Mouse (Mus musculus) liver, adult 2 months (tissue): ENCODE results near the gene B020031M17Rik. TPM values are rescaled to one million over a fixed set of nuclear protein-coding genes. Genes with fewer than 3 reads are reported as not detected.
A peak's percentile ranks its signal among the peaks of the same experiment; 100 is the strongest.
"Not testable (repeated sequence)": the region's sequence is repeated elsewhere in the genome, so short reads cannot be mapped to it uniquely, and the experiment has no call there.

Source experiments
- DNase-seq: peaks from one replicate; pipeline ENCODE4 v3.0.0-alpha.2; 2011; ENCODE audit warnings: low read depth, low spot score; ENCODE audit errors: extremely low read depth
- H3K27ac ChIP-seq: fragments of 200-500 bp; replicated peaks from 2 replicates; pipeline ENCODE4 v1.5.1; 2012; ENCODE audit warnings: low read depth, mild to moderate bottlenecking, control low read depth, inconsistent platforms, low read length; ENCODE audit not compliant: insufficient read depth
- H3K27me3 ChIP-seq: fragments of 200-500 bp; 2 replicates; pipeline ENCODE4 v1.6.1; 2012; ENCODE audit warnings: mild to moderate bottlenecking, moderate library complexity, low read length, inconsistent platforms; ENCODE audit not compliant: control insufficient read depth, insufficient read depth
- H3K36me3 ChIP-seq: fragments of 200-500 bp; 2 replicates; pipeline ENCODE4 v1.6.1; 2012; ENCODE audit warnings: low read length, inconsistent platforms; ENCODE audit not compliant: control insufficient read depth, insufficient read depth
- H3K4me1 ChIP-seq: fragments of 200-500 bp; 2 replicates; pipeline ENCODE4 v1.6.1; 2011; ENCODE audit warnings: low read length; ENCODE audit not compliant: control insufficient read depth, insufficient read depth
- H3K4me3 ChIP-seq: fragments of 200-500 bp; 2 replicates; pipeline ENCODE4 v1.5.1; 2011; ENCODE audit warnings: low read depth, mild to moderate bottlenecking, control low read depth, low read length, moderate library complexity; ENCODE audit not compliant: insufficient read depth
- H3K79me2 ChIP-seq: fragments of 200-500 bp; 2 replicates; pipeline ENCODE4 v1.6.1; 2012; ENCODE audit warnings: inconsistent platforms, mild to moderate bottlenecking, low read length, moderate library complexity; ENCODE audit not compliant: control insufficient read depth, insufficient read depth
- H3K9ac ChIP-seq: fragments of 200-500 bp; 2 replicates; pipeline ENCODE4 v1.6.1; 2012; ENCODE audit warnings: low read depth, mild to moderate bottlenecking, control low read depth, inconsistent platforms, low read length
- WGBS: fragments of 180-500 bp; shearing (Covaris S2); methylation state at CpG from one replicate; pipeline ENCODE4 v1.1.7; 2018; 5-methylcytosine and 5-hydroxymethylcytosine counted together
- polyA plus RNA-seq: library from polyadenylated mRNA; depleted of rRNA; stranded (reverse); fragments of >200 nt; gene quantifications from 2 replicates; pipeline ENCODE4 v1.2.3, GENCODE M21; 2012; rRNA removed
- total RNA-seq: library from RNA; depleted of rRNA; stranded (reverse); fragments of >200 nt; gene quantifications from 2 replicates; pipeline ENCODE4 v1.2.3, GENCODE M21; 2014; rRNA removed

Gene B020031M17Rik
- total RNA-seq (not detected in 2 replicates), polyA plus RNA-seq (not detected in 2 replicates)

- H3K4me3 ChIP-seq, H3K79me2 ChIP-seq, H3K27ac ChIP-seq, H3K4me1 ChIP-seq, H3K27me3 ChIP-seq, H3K9ac ChIP-seq, DNase-seq, H3K36me3 ChIP-seq: not testable (repeated sequence)
- WGBS: 78% methylated on average over 4 of the region's 6 CpGs
Measured at GRCm38 (mm10) chr13:119950706-119951105, at the start of gene B020031M17Rik. Gene B020031M17Rik, minus strand, starts transcription at chr13:119950806.

DNA sequence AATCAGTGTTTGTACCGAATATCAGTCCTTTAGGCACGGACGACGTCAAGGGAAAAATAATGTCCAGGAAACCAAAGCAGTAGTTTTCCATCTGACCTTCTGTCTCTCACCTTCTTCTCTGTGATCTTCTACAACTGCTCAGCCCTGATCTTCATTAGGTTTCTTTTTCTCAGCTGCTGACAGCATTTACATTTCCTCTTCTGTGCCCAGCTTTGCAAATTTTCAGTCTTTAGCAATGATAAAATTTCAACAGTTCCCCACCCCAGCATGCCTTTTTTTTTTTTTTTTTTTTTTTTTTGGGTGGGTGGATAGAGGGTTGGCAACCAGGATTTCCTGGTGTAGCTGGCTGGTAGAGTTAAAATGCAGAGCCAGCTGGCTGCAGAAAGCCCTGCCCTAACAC is 48.6 kb upstream of the B020031M17Rik start:
- not testable (repeated sequence) for H3K27ac ChIP-seq, H3K27me3 ChIP-seq, H3K79me2 ChIP-seq, DNase-seq, H3K9ac ChIP-seq, H3K4me3 ChIP-seq, H3K4me1 ChIP-seq, H3K36me3 ChIP-seq
- no CpG with 5 or more reads among the region's 4 CpGs for WGBS

DNA sequence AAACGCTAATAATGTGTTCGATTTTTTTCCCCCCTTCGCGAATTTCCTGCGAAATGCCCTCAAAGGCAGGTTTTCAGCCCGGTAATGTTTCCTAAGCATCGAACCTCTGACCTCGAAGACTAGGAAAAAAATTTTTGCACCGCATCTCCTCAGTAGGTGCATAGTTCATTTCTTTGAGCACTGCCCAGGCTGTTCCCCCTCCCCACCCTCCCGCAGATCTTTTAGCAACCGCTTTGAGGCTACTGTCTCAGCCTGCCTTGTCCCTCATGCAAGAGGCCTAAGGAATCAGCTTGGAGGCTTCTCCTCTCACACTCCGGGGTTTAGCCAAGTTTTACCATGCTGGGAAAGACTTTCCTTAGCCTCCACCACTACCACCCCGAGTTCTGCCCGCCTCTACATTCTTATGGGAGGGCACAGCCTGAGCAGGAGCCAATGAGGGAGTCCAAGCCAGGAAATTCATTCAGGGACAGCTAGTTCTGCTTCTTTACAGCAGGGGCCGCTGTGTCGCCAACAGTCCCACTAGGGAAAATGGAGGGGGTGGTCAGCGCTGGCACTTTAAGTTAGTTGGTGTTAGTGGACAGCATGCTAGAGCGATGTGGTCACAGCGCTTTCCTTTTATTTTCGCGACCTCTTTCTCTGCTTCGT is 48.0 kb upstream of the B020031M17Rik start:
- H3K27ac ChIP-seq, H3K4me3 ChIP-seq, DNase-seq, H3K79me2 ChIP-seq, H3K36me3 ChIP-seq, H3K27me3 ChIP-seq, H3K9ac ChIP-seq, H3K4me1 ChIP-seq: not testable (repeated sequence)
- WGBS: no CpG with 5 or more reads among the region's 22 CpGs

- not testable (repeated sequence) for H3K27me3 ChIP-seq, DNase-seq, H3K4me3 ChIP-seq, H3K36me3 ChIP-seq, H3K79me2 ChIP-seq, H3K9ac ChIP-seq, H3K4me1 ChIP-seq, H3K27ac ChIP-seq
- no CpG with 5 or more reads among the region's 10 CpGs for WGBS
Measured at GRCm38 (mm10) chr13:119991917-119992496, 41.4 kb upstream of the B020031M17Rik start.

DNA sequence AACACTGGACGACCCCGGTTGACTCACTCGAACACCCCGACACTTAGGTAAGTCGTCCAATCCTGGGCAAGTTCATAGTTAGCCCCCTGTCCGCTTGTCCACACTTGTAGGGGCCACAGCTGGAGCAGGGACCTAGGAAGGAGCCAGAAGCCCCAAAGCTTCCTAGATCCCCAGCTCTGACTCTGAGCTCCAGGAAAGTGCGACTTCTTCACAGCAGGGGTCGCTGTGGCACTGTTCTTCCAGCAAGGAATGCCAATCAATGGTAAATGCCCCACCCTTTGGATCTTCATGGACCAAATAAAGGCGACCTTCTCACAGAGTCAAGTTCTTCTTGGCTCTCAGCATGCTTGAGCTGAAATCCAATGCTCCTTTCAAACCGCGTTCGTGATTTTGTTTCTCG is 40.7 kb upstream of the B020031M17Rik start:
- H3K9ac ChIP-seq, DNase-seq, H3K4me3 ChIP-seq, H3K4me1 ChIP-seq, H3K79me2 ChIP-seq, H3K36me3 ChIP-seq, H3K27me3 ChIP-seq, H3K27ac ChIP-seq: not testable (repeated sequence)
- WGBS: no CpG with 5 or more reads among the region's 13 CpGs

DNA sequence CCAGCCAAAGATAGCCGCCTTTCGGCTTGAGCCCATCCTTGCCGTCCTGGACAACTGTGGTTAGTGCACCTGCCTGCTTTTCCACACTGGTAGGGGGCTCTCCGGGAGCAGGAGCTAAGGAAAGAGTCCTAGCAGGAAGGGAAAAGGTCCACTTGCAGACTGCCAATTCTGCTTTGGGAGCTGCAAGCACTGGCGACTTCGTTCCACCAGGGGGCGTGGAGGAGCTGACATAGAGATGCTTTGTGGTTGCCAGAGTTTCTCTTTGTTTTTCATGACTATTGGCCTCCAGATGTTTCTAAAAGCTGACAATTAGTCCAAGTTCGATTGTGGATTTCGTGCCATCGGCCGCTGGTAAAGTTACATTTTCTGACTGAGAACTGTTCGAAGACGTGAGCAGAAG is 18.6 kb upstream of the B020031M17Rik start:
- H3K27ac ChIP-seq, H3K4me3 ChIP-seq, H3K27me3 ChIP-seq, H3K36me3 ChIP-seq, H3K4me1 ChIP-seq, H3K79me2 ChIP-seq, H3K9ac ChIP-seq, DNase-seq: not testable (repeated sequence)
- no CpG with 5 or more reads among the region's 13 CpGs for WGBS

GRCm38 (mm10) chr13:119968193-119968592 is 17.6 kb upstream of the B020031M17Rik start:
- not testable (repeated sequence) for H3K79me2 ChIP-seq, H3K9ac ChIP-seq, H3K36me3 ChIP-seq, H3K4me1 ChIP-seq, H3K4me3 ChIP-seq, H3K27me3 ChIP-seq, H3K27ac ChIP-seq, DNase-seq
- no CpG with 5 or more reads among the region's 14 CpGs for WGBS

GRCm38 (mm10) chr13:119965968-119966367 is 15.4 kb upstream of the B020031M17Rik start:
- H3K79me2 ChIP-seq, H3K27ac ChIP-seq, H3K27me3 ChIP-seq, H3K4me3 ChIP-seq, H3K4me1 ChIP-seq, H3K36me3 ChIP-seq, H3K9ac ChIP-seq: not testable (repeated sequence)
- peak; percentile 8 for DNase-seq
- WGBS: under 1% methylated on average over 21 of the region's 22 CpGs

DNA sequence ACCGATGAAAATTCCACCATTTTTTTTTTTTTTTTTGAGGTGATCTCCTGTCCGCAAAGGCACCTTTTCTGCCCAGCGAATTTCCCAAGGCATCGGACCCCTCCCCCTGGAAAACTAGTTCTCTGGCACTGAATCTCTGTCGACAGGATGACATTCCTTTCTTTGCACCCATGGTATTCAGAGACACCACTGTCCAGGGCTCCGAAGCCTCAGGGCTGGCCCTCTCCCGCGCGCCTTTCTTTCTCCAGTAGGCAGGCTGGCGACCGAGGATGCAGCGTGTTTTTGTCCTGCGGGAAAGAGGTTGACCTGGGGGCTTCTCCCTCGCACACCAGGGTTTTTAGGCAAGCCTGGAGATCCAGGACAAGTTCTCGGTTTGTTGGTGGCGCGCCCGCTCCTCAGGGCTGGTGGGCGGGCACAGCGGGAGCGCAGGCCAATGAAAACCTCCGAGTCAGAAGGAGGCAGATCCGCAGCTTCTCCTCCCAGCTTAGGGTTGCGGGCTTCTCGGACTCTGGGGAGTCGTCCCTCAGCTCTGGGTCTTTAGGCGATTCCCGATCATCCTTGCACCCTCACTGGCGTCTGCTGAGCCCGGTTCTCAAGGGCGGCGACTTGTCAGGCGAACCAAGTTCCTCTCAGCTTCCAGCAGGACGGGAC is 14.8 kb upstream of the B020031M17Rik start:
- not testable (repeated sequence) for H3K4me3 ChIP-seq, H3K36me3 ChIP-seq, H3K9ac ChIP-seq, H3K27ac ChIP-seq, H3K27me3 ChIP-seq, H3K79me2 ChIP-seq, DNase-seq, H3K4me1 ChIP-seq
- WGBS: 1% methylated on average over 17 of the region's 34 CpGs
